Mouse (Mus musculus): Measurements from ENCODE around the gene Igsf8.

DNA sequence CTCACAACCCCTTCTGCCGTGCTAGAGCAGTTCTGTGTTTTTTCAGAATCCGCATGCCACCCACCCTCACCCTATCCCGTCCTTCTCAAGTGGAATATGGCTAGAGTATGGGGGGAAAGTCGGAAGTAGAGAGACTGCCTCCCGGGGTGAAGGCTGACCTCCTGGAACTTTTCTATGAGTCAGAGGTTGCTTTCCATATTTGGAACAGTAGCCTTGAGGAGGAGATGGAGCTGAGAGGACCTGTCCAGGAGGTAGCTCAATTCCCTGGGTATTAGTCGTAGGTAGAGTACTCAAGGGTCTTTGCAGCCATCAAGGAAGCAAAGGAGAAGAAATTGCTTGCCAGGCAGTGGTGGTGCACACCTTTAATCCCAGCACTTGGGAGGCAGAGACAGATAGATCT is 90.6 kb downstream of the Igsf8 start:
- TF ChIP-seq CTCF (IDR thresholded peaks at IDR 0.05; ENCODE audit: extremely low read depth, insufficient read depth, insufficient read length, insufficient replicate concordance) (no peak), POLR2A (IDR thresholded peaks at IDR 0.05; ENCODE audit: low read depth, low read length) (no peak)
